Comparison of ENCODE assay signal across 1 mouse cellular context in genomic region chr19:44145702-44146567, GRCm38 (mm10).
TF ChIP-seq lines count a peak whose summit lies in the region.

Gene Bloc1s2, minus strand, starts transcription at chr19:44146446.

TF ChIP-seq in CH12.LX, 34 proteins besides CTCF, POLR2A, EP300 and RAD21 (continued from another document):
- TF ChIP-seq SMC3 (IDR thresholded peaks at IDR 0.05; ENCODE audit: low read depth, low read length) (no peak), TBP (conservative IDR thresholded peaks at IDR 0.05; ENCODE audit: low read depth, low read length) (peak; percentile 55; the same call in 1 of the 2 replicates), ZMIZ1 (IDR thresholded peaks at IDR 0.05; ENCODE audit: low read depth, low read length) (peak; percentile 68; the same call in 1 of the 2 replicates), USF1 (IDR thresholded peaks at IDR 0.05; ENCODE audit: low read depth, low read length) (no peak), JUND (conservative IDR thresholded peaks at IDR 0.05; ENCODE audit: low read depth, low read length) (no peak), PAX5 (IDR thresholded peaks at IDR 0.05; ENCODE audit: low read length) (no peak), RCOR1 (conservative IDR thresholded peaks at IDR 0.05; ENCODE audit: low read depth, low read length) (no peak), BHLHE40 (IDR thresholded peaks at IDR 0.05; ENCODE audit: low read depth, low read length) (0 out of 2 replicates have a peak, but pooled peaks have one; percentile 39), JUN (IDR thresholded peaks at IDR 0.05; ENCODE audit: insufficient read depth, low read depth, low read length) (no peak), KAT2A (IDR thresholded peaks at IDR 0.05; ENCODE audit: insufficient replicate concordance, low read length) (no peak), MAZ (IDR thresholded peaks at IDR 0.05; ENCODE audit: low read depth, low read length) (peak; percentile 62; the same call in 1 of the 2 replicates), TCF12 (IDR thresholded peaks at IDR 0.05; ENCODE audit: low read depth, low read length) (peak; percentile 80), ETS1 (conservative IDR thresholded peaks at IDR 0.05; ENCODE audit: low read depth, low read length) (peak; percentile 33), ZC3H11A (IDR thresholded peaks at IDR 0.05; ENCODE audit: low read depth, low read length) (no peak), ZNF384 (IDR thresholded peaks at IDR 0.05; ENCODE audit: low read depth, low read length) (no peak), IRF4 (IDR thresholded peaks at IDR 0.05; ENCODE audit: low read depth, low read length) (0 out of 2 replicates have a peak, but pooled peaks have one; percentile 38), E2F4 (IDR thresholded peaks at IDR 0.05; ENCODE audit: insufficient replicate concordance, low read depth, low read length) (no peak), MAX (IDR thresholded peaks at IDR 0.05; ENCODE audit: low read length) (peak; percentile 56; the same call in 1 of the 2 replicates), ELF1 (IDR thresholded peaks at IDR 0.05; ENCODE audit: low read depth, low read length) (peak; percentile 94), SIN3A (IDR thresholded peaks at IDR 0.05; ENCODE audit: low read length) (peak; percentile 75), MYC (IDR thresholded peaks at IDR 0.05; ENCODE audit: low read depth, low read length) (no peak)
